Mouse (Mus musculus): Measurements from ENCODE around the gene Wscd2.

The Wscd2 gene

GRCm38 (mm10) chr5:113583424-113584162 is 93.5 kb downstream of the Wscd2 start:
- no peak for DNase-seq (ENCODE audit: low read depth, low spot score)

GRCm38 (mm10) chr5:113584439-113584838 is 94.3 kb downstream of the Wscd2 start:
- DNase-seq (ENCODE audit: low read depth, low spot score): peak; percentile 29

- DNase-seq (ENCODE audit: low read depth, low spot score): peak; percentile 82
Observed at GRCm38 (mm10) chr5:113585619-113586457, 95.7 kb downstream of the Wscd2 start.

DNA sequence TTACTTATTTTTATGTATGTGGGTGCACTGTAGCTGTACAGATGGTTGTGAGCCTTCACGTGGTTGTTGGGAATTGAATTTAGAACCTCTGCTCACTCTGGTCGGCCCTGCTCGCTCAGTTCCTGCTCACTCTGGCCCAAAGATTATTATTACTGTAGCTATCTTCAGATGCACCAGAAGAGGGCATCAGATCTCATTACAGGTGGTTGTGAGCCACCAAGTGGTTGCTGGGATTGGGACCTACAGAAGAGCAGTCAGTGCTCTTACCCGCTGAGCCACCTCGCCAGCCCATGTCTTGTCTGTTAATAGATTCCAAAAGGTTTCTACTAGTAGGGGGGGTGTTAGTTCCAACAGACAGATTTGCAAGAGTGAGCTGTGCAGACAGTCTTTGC is 96.3 kb downstream of the Wscd2 start:
- DNase-seq (ENCODE audit: low read depth, low spot score): peak; percentile 80

GRCm38 (mm10) chr5:113590010-113590640 is 100.0 kb downstream of the Wscd2 start:
- DNase-seq (ENCODE audit: low read depth, low spot score): no peak

DNA sequence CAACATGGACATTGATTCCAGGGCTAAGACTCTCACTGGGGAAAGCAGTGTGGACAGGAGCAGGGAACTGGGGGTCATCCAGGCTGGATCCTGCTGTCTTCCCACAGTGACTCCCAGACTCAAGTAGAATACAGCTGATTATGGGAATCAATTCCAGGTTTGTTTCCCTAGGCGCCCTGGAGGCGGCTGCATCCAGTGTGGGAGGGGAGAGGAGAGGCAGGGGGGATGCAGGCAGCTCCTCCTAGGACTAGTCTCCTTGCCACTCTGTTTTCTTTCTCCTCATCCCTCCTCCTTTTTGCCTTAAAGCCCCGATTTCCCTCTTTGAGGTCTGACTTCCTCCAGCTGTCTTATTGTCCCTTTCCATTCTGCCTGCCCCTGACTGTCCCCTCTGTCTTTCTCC is 101.0 kb downstream of the Wscd2 start:
- DNase-seq (ENCODE audit: low read depth, low spot score): no peak

- peak; percentile 78 for DNase-seq (ENCODE audit: low read depth, low spot score)
Observed at GRCm38 (mm10) chr5:113591751-113592230, 101.7 kb downstream of the Wscd2 start.

GRCm38 (mm10) chr5:113593911-113594705 is 104.0 kb downstream of the Wscd2 start:
- DNase-seq (ENCODE audit: low read depth, low spot score): peak; percentile 39

GRCm38 (mm10) chr5:113596252-113596651 is 106.1 kb downstream of the Wscd2 start:
- DNase-seq (ENCODE audit: low read depth, low spot score): peak; percentile 93

- peak; percentile 45 for DNase-seq (ENCODE audit: low read depth, low spot score)
Observed at GRCm38 (mm10) chr5:113596780-113597353, 106.7 kb downstream of the Wscd2 start.

DNA sequence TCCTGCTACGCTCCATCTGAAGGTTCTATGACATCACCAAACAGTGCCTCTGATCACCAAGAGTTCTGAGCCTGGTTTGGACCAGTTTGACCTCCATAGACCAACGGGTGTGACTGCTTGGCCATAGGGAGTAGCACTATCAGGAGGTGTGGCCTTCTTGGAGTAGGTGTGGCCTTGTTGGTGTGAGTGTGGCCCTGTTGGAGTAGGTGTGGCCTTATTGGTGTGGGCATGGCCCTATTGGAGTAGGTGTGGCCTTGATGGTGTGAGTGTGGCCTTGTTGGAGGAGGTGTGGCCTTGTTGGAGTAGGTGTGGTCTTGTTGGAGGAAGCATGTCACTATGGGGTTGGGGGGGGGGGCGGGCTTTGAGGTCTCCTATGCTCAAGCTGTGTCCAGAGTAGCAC is 110.0 kb downstream of the Wscd2 start:
- peak; percentile 95 for DNase-seq (ENCODE audit: low read depth, low spot score)

- no peak for DNase-seq (ENCODE audit: low read depth, low spot score)
Observed at GRCm38 (mm10) chr5:113600803-113601202, 110.7 kb downstream of the Wscd2 start.

- no peak for DNase-seq (ENCODE audit: low read depth, low spot score)
Observed at GRCm38 (mm10) chr5:113603471-113603870, 113.3 kb downstream of the Wscd2 start.

GRCm38 (mm10) chr5:113604758-113605157 is 114.6 kb downstream of the Wscd2 start:
- DNase-seq (ENCODE audit: low read depth, low spot score): no peak

DNA sequence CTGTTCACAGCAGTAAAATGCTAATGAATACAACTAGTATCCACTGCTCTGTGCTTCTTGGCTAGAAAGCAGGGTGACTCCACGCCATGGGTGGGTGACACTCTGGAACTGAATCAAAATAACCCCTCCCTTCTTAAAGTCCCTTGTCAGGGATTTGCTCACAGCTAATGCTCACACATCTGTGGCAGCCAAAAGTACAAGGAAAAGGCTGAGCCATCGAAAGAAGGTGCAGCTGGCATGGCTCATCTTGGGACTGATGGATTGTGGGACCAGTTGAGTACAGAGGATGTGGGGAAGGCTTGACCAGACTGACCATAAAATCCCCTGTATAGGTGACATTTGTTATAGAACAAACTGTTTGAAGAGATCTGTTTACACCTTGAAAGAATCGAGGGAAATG is 116.0 kb downstream of the Wscd2 start:
- DNase-seq (ENCODE audit: low read depth, low spot score): no peak

DNA sequence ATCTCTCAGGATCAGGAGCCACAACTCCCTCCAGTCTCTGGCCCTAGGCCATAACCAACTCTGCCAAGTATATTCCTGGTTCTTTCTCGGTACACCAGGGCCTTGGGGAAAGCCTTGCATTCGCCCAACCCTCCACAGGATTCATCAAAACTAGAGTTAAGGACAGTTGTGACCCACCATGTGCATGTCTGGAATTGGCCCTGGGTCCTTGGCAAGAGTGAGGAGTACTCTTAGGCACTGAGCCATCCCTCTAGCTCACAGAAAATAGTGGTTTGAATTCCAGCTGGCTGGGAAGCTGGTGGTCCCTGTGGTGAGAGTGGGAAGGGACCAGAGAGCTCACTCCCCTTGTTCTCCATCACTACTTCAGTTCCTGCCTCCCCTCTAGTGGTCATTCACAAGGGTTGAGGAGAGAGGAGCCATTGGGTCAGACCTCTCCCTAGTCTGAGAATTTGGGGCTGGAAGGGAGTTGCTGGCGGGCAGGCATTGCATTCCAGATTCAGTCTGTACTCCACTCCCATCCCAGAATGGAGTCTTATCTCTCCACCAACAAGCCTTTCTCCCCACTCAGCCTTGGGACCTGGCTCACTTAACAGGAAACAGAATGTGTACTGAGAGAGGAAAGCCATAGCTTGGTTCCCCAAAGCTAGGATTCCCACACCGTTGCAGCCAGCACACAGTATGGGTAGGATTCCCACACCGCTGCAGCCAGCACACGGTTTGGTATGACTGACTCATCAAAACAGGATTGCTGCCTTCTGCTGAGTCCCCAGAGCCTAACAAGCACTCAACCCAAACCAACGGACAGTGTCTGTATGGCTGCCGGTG is 117.0 kb downstream of the Wscd2 start:
- DNase-seq (ENCODE audit: low read depth, low spot score): no peak

DNA sequence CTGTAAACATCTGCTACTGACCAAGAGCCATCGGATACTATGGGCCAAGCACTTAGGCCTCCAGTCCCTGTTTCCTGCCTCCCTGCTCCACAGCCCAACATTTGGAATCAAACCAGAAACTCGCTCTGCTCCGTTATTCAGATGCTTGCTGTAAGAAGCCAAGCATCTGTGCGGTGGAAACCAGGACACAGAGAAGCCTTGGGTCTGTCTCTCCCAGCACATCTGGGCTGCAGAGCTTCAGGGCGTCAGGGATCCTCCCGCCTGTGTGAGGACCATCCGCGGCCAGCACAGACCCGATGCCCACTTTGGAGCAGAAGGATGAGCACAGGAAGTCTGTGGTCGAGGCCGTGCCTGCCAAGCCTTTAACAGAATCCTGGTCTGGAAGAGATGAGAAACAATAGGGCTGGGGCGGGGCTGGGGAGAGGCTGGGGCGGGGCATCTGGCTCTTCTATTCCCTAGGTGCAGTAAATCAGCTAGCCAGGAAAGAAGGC is 117.9 kb downstream of the Wscd2 start:
- DNase-seq (ENCODE audit: low read depth, low spot score): peak; percentile 79

GRCm38 (mm10) chr5:113608511-113608910 is 118.4 kb downstream of the Wscd2 start:
- no peak for DNase-seq (ENCODE audit: low read depth, low spot score)

DNA sequence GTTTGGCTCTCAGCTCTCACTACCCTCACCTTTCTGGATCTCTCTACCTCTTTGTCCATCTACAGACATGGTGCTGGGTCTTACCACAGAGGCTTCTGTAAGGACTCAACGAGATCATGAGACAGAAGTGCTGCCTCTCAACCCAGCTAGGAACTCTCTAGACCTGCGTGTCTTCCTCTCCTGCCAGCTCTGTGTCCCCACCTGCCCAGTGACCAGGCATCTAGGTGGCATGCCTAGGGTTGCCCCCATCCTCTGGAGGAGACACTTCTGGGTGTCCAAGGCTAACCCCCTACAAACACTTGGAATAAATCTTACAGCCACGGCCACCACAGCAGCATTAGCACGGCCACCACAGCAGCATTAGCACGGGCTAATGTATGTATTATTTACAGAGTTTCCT is 119.8 kb downstream of the Wscd2 start:
- DNase-seq (ENCODE audit: low read depth, low spot score): no peak

DNA sequence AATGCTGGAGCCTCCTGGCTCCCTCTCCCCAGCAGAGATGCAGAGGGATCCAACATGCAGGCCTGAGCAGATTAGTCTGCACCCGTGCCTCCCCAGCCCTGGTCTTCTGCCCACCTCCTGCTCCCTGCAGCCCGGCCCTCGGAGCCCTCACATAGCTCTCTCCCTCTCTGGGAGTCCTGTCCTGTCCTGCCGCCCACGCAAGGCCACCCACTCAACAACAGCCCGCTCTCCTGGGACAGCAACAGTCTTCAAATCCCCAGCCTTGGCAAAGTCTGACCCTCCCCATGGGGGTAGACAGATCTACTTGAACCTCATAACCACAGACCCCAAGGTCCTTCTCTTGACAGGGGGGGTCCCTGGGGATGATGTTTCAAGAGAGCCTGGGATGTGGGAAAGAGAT is 120.4 kb downstream of the Wscd2 start:
- no peak for DNase-seq (ENCODE audit: low read depth, low spot score)
